Mouse (Mus musculus) MEL (cell line): Measurements from ENCODE around the gene Macc1. TPM values are rescaled to one million over a fixed set of nuclear protein-coding genes. Genes with fewer than 3 reads are reported as not detected.

Experiments used
- DNase-seq: peaks from one replicate; pipeline ENCODE4 v3.0.0; 2011; ENCODE audit warnings: low read depth, low spot score
- H3K27ac ChIP-seq: 2 replicates; pipeline ENCODE4 v1.5.1; 2012; ENCODE audit warnings: low read depth, mild to moderate bottlenecking, control low read depth, low read length, moderate library complexity; ENCODE audit not compliant: control insufficient read depth
- H3K27me3 ChIP-seq, 2 experiments: fragments of 150-350 bp in 1 of 2; sonication (generic) in 1 of 2; 2 replicates each; pipeline ENCODE4 v1.6.1; 2012; ENCODE audit warnings: low read length in 2 of 2, mild to moderate bottlenecking in 2 of 2, improper control_type of control experiment in 1 of 2, moderate library complexity in 1 of 2; ENCODE audit not compliant: insufficient read depth in 2 of 2, control insufficient read depth in 1 of 2
- H3K36me3 ChIP-seq, 2 experiments: 2 replicates each; pipeline ENCODE4 v1.6.1; 2012 to 2014; ENCODE audit warnings: low read length in 2 of 2, improper control_type of control experiment in 1 of 2, inconsistent platforms in 1 of 2, mild to moderate bottlenecking in 1 of 2; ENCODE audit not compliant: insufficient read depth in 2 of 2, control insufficient read depth in 1 of 2
- H3K4me1 ChIP-seq, 2 experiments: fragments of 150-350 bp in 1 of 2; sonication (generic) in 1 of 2; 2 replicates each; pipeline ENCODE4 v1.6.1; 2012; ENCODE audit warnings: low read length in 2 of 2, improper control_type of control experiment in 1 of 2, mild to moderate bottlenecking in 1 of 2; ENCODE audit not compliant: insufficient read depth in 2 of 2, control insufficient read depth in 1 of 2
- H3K4me3 ChIP-seq, 2 experiments: fragments of 150-350 bp in 1 of 2; sonication (generic) in 1 of 2; 2 replicates each; pipeline ENCODE4 v1.5.1; 2012; ENCODE audit warnings: low read depth in 2 of 2, low read length in 2 of 2, mild to moderate bottlenecking in 2 of 2, moderate library complexity in 2 of 2, control low read depth in 1 of 2, improper control_type of control experiment in 1 of 2; ENCODE audit not compliant: control insufficient read depth in 1 of 2, insufficient read depth in 1 of 2
- H3K79me2 ChIP-seq: 2 replicates; pipeline ENCODE4 v1.6.1; 2012; ENCODE audit warnings: mild to moderate bottlenecking, low read length, moderate library complexity; ENCODE audit not compliant: control insufficient read depth, poor library complexity, insufficient read depth
- H3K9ac ChIP-seq: 2 replicates; pipeline ENCODE4 v1.6.1; 2012; ENCODE audit warnings: low read depth, mild to moderate bottlenecking, control low read depth, low read length, moderate library complexity; ENCODE audit not compliant: control insufficient read depth, poor library complexity, severe bottlenecking
- H3K9me3 ChIP-seq: fragments of 150-350 bp; sonication (generic); replicated peaks from 2 replicates; pipeline ENCODE4 v1.6.1; 2012; ENCODE audit warnings: mild to moderate bottlenecking, low read length, improper control_type of control experiment, moderate library complexity; ENCODE audit not compliant: insufficient read depth
- CHD1 ChIP-seq: IDR thresholded peaks from 2 replicates; pipeline ENCODE4 v1.6.1; 2012; ENCODE audit warnings: low read depth, mild to moderate bottlenecking, inconsistent platforms, low read length, improper control_type of control experiment
- CHD2 ChIP-seq: IDR thresholded peaks from 2 replicates; pipeline ENCODE4 v1.6.1; 2011; ENCODE audit warnings: low read length, improper control_type of control experiment
- CTCF ChIP-seq, 3 experiments: IDR thresholded peaks in 2 of 3; conservative IDR thresholded peaks in 1 of 3; 2 replicates each; pipeline ENCODE4 v1.5.1; 2011 to 2012; ENCODE audit warnings: low read length in 3 of 3, low read depth in 2 of 3, mild to moderate bottlenecking in 2 of 3, improper control_type of control experiment in 1 of 3, inconsistent platforms in 1 of 3, mixed read lengths in 1 of 3, moderate library complexity in 1 of 3; ENCODE audit not compliant: control insufficient read depth in 1 of 3, insufficient read depth in 1 of 3, poor library complexity in 1 of 3, severe bottlenecking in 1 of 3
- E2F4 ChIP-seq: IDR thresholded peaks from 2 replicates; pipeline ENCODE4 v1.6.1; 2011; ENCODE audit warnings: low read depth, low read length, improper control_type of control experiment, borderline replicate concordance
- ELF1 ChIP-seq: IDR thresholded peaks from 2 replicates; pipeline ENCODE4 v1.6.1; 2014; ENCODE audit warnings: low read depth, mild to moderate bottlenecking, inconsistent platforms, low read length, improper control_type of control experiment, moderate library complexity
- EP300 ChIP-seq, 2 experiments: IDR thresholded peaks; 2 replicates each; pipeline ENCODE4 v1.6.1; 2011; ENCODE audit warnings: improper control_type of control experiment in 2 of 2, low read length in 2 of 2, low read depth in 1 of 2, mild to moderate bottlenecking in 1 of 2
- ETS1 ChIP-seq: IDR thresholded peaks from 2 replicates; pipeline ENCODE4 v1.6.1; 2012; ENCODE audit warnings: low read depth, mild to moderate bottlenecking, inconsistent platforms, low read length, improper control_type of control experiment, moderate library complexity
- GATA1 ChIP-seq: IDR thresholded peaks from 2 replicates; pipeline ENCODE4 v1.6.1; 2011; ENCODE audit warnings: low read depth, low read length, improper control_type of control experiment
- JUND ChIP-seq: IDR thresholded peaks from 2 replicates; pipeline ENCODE4 v1.6.1; 2011; ENCODE audit warnings: low read depth, mild to moderate bottlenecking, improper control_type of control experiment, low read length
- KAT2A ChIP-seq: conservative IDR thresholded peaks from 2 replicates; pipeline ENCODE4 v1.6.1; 2012; ENCODE audit warnings: low read depth, low read length, improper control_type of control experiment, inconsistent platforms
- MAFK ChIP-seq: IDR thresholded peaks from 2 replicates; pipeline ENCODE4 v1.6.1; 2011; ENCODE audit warnings: low read depth, mild to moderate bottlenecking, low read length, improper control_type of control experiment, borderline replicate concordance
- MAZ ChIP-seq: IDR thresholded peaks from 2 replicates; pipeline ENCODE4 v1.6.1; 2012; ENCODE audit warnings: low read depth, mild to moderate bottlenecking, inconsistent platforms, low read length, improper control_type of control experiment
- MXI1 ChIP-seq: IDR thresholded peaks from 2 replicates; pipeline ENCODE4 v1.6.1; 2011; ENCODE audit warnings: mild to moderate bottlenecking, low read depth, low read length, improper control_type of control experiment
- MYB ChIP-seq: IDR thresholded peaks from 2 replicates; pipeline ENCODE4 v1.6.1; 2011; ENCODE audit warnings: mild to moderate bottlenecking, low read depth, low read length, improper control_type of control experiment
- MYC ChIP-seq: IDR thresholded peaks from 2 replicates; pipeline ENCODE4 v1.6.1; 2011; ENCODE audit warnings: low read depth, mild to moderate bottlenecking, low read length, improper control_type of control experiment, moderate library complexity
- NELFE ChIP-seq: IDR thresholded peaks from 2 replicates; pipeline ENCODE4 v1.6.1; 2011; ENCODE audit warnings: low read depth, low read length, improper control_type of control experiment
- NRF1 ChIP-seq: IDR thresholded peaks from 2 replicates; pipeline ENCODE4 v1.6.1; 2014; ENCODE audit warnings: low read depth, mild to moderate bottlenecking, inconsistent platforms, low read length, improper control_type of control experiment, moderate library complexity; ENCODE audit not compliant: poor library complexity, insufficient read depth, severe bottlenecking
- POLR2AphosphoS2 ChIP-seq: IDR thresholded peaks from 2 replicates; pipeline ENCODE4 v1.6.1; 2011; ENCODE audit warnings: low read length, improper control_type of control experiment
- POLR2AphosphoS5 ChIP-seq: IDR thresholded peaks from 2 replicates; pipeline ENCODE4 v1.6.1; 2012; ENCODE audit warnings: low read depth, borderline replicate concordance, mild to moderate bottlenecking, inconsistent platforms, low read length, moderate library complexity, mixed read lengths
- RAD21 ChIP-seq: IDR thresholded peaks from 2 replicates; pipeline ENCODE4 v1.6.1; 2011; ENCODE audit warnings: mild to moderate bottlenecking, low read depth, low read length, improper control_type of control experiment
- RCOR1 ChIP-seq: IDR thresholded peaks from 2 replicates; pipeline ENCODE4 v1.6.1; 2012; ENCODE audit warnings: low read depth, mild to moderate bottlenecking, inconsistent platforms, low read length, improper control_type of control experiment
- SIN3A ChIP-seq: IDR thresholded peaks from 2 replicates; pipeline ENCODE4 v1.6.1; 2012; ENCODE audit warnings: low read length, improper control_type of control experiment, inconsistent platforms
- TAL1 ChIP-seq: IDR thresholded peaks from 2 replicates; pipeline ENCODE4 v1.6.1; 2012; ENCODE audit warnings: mild to moderate bottlenecking, inconsistent platforms, low read length, moderate library complexity, mixed read lengths
- TCF12 ChIP-seq: IDR thresholded peaks from 2 replicates; pipeline ENCODE4 v1.6.1; 2014; ENCODE audit warnings: low read depth, mild to moderate bottlenecking, inconsistent platforms, low read length, improper control_type of control experiment, moderate library complexity
- UBTF ChIP-seq: IDR thresholded peaks from 2 replicates; pipeline ENCODE4 v1.6.1; 2012; ENCODE audit warnings: low read depth, mild to moderate bottlenecking, inconsistent platforms, low read length, improper control_type of control experiment, moderate library complexity, borderline replicate concordance; ENCODE audit not compliant: insufficient read depth
- USF1 ChIP-seq: IDR thresholded peaks from 2 replicates; pipeline ENCODE4 v1.6.1; 2014; ENCODE audit warnings: low read depth, mild to moderate bottlenecking, inconsistent platforms, low read length, improper control_type of control experiment, moderate library complexity
- ZC3H11A ChIP-seq: IDR thresholded peaks from 2 replicates; pipeline ENCODE4 v1.6.1; 2012; ENCODE audit warnings: low read depth, mild to moderate bottlenecking, inconsistent platforms, low read length, improper control_type of control experiment
- ZKSCAN1 ChIP-seq: IDR thresholded peaks from 2 replicates; pipeline ENCODE4 v1.6.1; 2012; ENCODE audit warnings: low read depth, mild to moderate bottlenecking, inconsistent platforms, low read length, improper control_type of control experiment, moderate library complexity
- ZMIZ1 ChIP-seq: IDR thresholded peaks from 2 replicates; pipeline ENCODE4 v1.6.1; 2012; ENCODE audit warnings: low read depth, mild to moderate bottlenecking, inconsistent platforms, low read length, improper control_type of control experiment, moderate library complexity
- polyA plus RNA-seq, 2 experiments: library from polyadenylated mRNA; stranded (reverse) in 1 of 2; unstranded in 1 of 2; fragments of >175 nt in 1 of 2; fragments of >200 nt in 1 of 2; gene quantifications; 2 replicates each; pipeline versions ENCODE4 v1.2.1 to v1.2.4; 2012; ENCODE audit warnings: low replicate concordance in 2 of 2, low read depth in 1 of 2; ENCODE audit not compliant: insufficient read length in 2 of 2, insufficient read depth in 1 of 2, missing spikeins in 1 of 2
- total RNA-seq: library from RNA; depleted of rRNA; stranded (reverse); fragments of 300-350 nt; gene quantifications from 2 replicates; pipeline ENCODE4 v1.2.3, GENCODE M21; 2012

The Macc1 gene
- total and polyA plus RNA-seq, 3 experiments = not detected

- H3K27ac ChIP-seq = no peak overlapping the region
- TF ChIP-seq EP300 (IDR thresholded peaks at IDR 0.05; ENCODE audit: low read depth in 1 of 2, low read length in 2 of 2) (no peak), NELFE (no peak), RAD21 (no peak; the same call in 1 of the 2 replicates), ZMIZ1 (no peak), ZKSCAN1 (no peak), MAFK (no peak), UBTF (no peak), SIN3A (no peak), NRF1 (no peak), ETS1 (no peak), CHD1 (no peak), ZC3H11A (no peak), MAZ (no peak), TCF12 (no peak), USF1 (no peak), JUND (no peak), GATA1 (no peak), MYC (no peak), CTCF (IDR thresholded peaks at IDR 0.05 in 2 of 3, conservative IDR thresholded peaks at IDR 0.05 in 1 of 3; ENCODE audit: control insufficient read depth in 1 of 3, insufficient read depth in 1 of 3, low read depth in 2 of 3, low read length in 3 of 3, poor library complexity in 1 of 3, severe bottlenecking in 1 of 3) (no peak), RCOR1 (no peak)
Measured at GRCm38 (mm10) chr12:119325400-119325799, 11.3 kb downstream of the Macc1 start.

GRCm38 (mm10) chr12:119330644-119331043 lies 16.6 kb downstream of the Macc1 start:
- Histone ChIP-seq H3K4me3 (no peak overlapping the region), H3K9ac (no peak overlapping the region), H3K79me2 (no peaks in the 10 kb centered on the region), H3K36me3 (no peaks in the 10 kb centered on the region), H3K4me1 (no peaks in the 10 kb centered on the region), H3K9me3 (no peaks in the 10 kb centered on the region), H3K27ac (no peak overlapping the region), H3K27me3 (no peaks in the 10 kb centered on the region)
- TF ChIP-seq MYB (no peak), TAL1 (no peak), ZMIZ1 (no peak), POLR2AphosphoS2 (no peak), ELF1 (no peak), POLR2AphosphoS5 (no peak), JUND (no peak), CHD2 (no peak), NELFE (no peak), MXI1 (no peak), E2F4 (no peak), SIN3A (no peak), KAT2A (no peak), ZC3H11A (no peak), USF1 (no peak), ETS1 (no peak)
- no peak for DNase-seq

More at GRCm38 (mm10) chr12:119325400-119325799, 11.3 kb downstream of the Macc1 start:
- no peak overlapping the region for H3K4me3 ChIP-seq
- no peak overlapping the region for H3K9ac ChIP-seq
- H3K4me1 ChIP-seq = no peaks in the 10 kb centered on the region
- no peaks in the 10 kb centered on the region for H3K27me3 ChIP-seq
- no peaks in the 10 kb centered on the region for H3K79me2 ChIP-seq
- H3K9me3 ChIP-seq = no peaks in the 10 kb centered on the region
- DNase-seq = no peak
- H3K36me3 ChIP-seq = no peaks in the 10 kb centered on the region
